Mouse (Mus musculus) ES-Bruce4 (cell line): Measurements from ENCODE around the gene Vmn1r53. TPM values are rescaled to one million over a fixed set of nuclear protein-coding genes. Genes with fewer than 3 reads are reported as not detected.
"Not testable (repeated sequence)": the region's sequence is repeated elsewhere in the genome, so short reads cannot be mapped to it uniquely, and the experiment has no call there.

Experiments used
- H3K27ac ChIP-seq: 2 replicates; pipeline ENCODE4 v1.5.1; 2012; ENCODE audit warnings: low read length, inconsistent platforms; ENCODE audit not compliant: insufficient read depth
- H3K27me3 ChIP-seq: 2 replicates; pipeline ENCODE4 v1.6.1; 2012; ENCODE audit warnings: mild to moderate bottlenecking, low read length, inconsistent platforms; ENCODE audit not compliant: control insufficient read depth, poor library complexity, insufficient read depth, severe bottlenecking
- H3K36me3 ChIP-seq: 2 replicates; pipeline ENCODE4 v1.6.1; 2012; ENCODE audit warnings: inconsistent platforms, mild to moderate bottlenecking, low read length, moderate library complexity; ENCODE audit not compliant: control insufficient read depth, poor library complexity, insufficient read depth, severe bottlenecking
- H3K4me1 ChIP-seq: one replicate; pipeline ENCODE4 v1.8.1; 2011; ENCODE audit warnings: low read length; ENCODE audit not compliant: control insufficient read depth, insufficient read depth
- H3K4me3 ChIP-seq: 2 replicates; pipeline ENCODE4 v1.5.1; 2011; ENCODE audit warnings: low read depth, mild to moderate bottlenecking, low read length
- H3K9ac ChIP-seq: 2 replicates; pipeline ENCODE4 v1.6.1; 2012; ENCODE audit warnings: low read depth, mild to moderate bottlenecking, inconsistent platforms; ENCODE audit not compliant: poor library complexity, severe bottlenecking
- H3K9me3 ChIP-seq: replicated peaks from 2 replicates; pipeline ENCODE4 v1.6.1; 2012; ENCODE audit warnings: mild to moderate bottlenecking, low read length, inconsistent platforms; ENCODE audit not compliant: control insufficient read depth, poor library complexity, insufficient read depth, severe bottlenecking
- CTCF ChIP-seq: IDR thresholded peaks from one replicate; pipeline ENCODE4 v1.8.1; 2011; ENCODE audit warnings: low read depth, low read length
- EP300 ChIP-seq: IDR thresholded peaks from 2 replicates; pipeline ENCODE4 v1.6.1; 2011; ENCODE audit warnings: low read depth, low read length; ENCODE audit not compliant: insufficient read depth
- POLR2A ChIP-seq: IDR thresholded peaks from one replicate; pipeline ENCODE4 v1.8.1; 2011; ENCODE audit warnings: low read length; ENCODE audit not compliant: insufficient read depth
- polyA plus RNA-seq: library from polyadenylated mRNA; stranded (reverse); fragments of >200 nt; gene quantifications from 2 replicates; pipeline ENCODE4 v1.2.4, GENCODE M21; 2011; ENCODE audit warnings: low read depth; ENCODE audit not compliant: missing spikeins, insufficient read depth, insufficient read length

The Vmn1r53 gene
- 0.72 and 0.79 TPM in 2 replicates for polyA plus RNA-seq

DNA sequence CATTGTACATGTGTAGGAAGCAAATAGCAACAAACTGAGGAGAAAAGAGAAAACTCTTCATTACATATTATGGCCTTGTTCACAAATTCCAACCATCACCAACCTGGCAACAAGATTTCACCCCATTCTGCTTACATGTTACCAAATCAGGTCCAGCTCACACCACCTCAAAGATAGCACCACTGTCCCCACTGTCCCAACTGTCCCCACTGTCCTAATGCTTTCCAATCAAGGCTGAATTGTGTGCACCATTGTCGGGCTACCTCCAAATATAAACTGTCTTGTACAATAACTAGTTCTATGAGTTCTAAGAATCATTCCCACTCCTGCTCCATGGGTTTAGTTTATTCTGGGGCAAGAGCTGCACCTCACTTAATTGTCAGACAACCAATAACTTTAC, at the start of gene Vmn1r53:
Gene Vmn1r53 (minus strand): TSS at position 101 of the 400 bp plus-strand sequence.
- H3K9me3 ChIP-seq, result peaks cover 10% of the 10 kb centered on the region
- H3K27me3 ChIP-seq, result no peaks in the 10 kb centered on the region
- no peaks in the 10 kb centered on the region for H3K36me3 ChIP-seq
- no peak for TF ChIP-seq POLR2A
- no peak within 1 kb of the TSS for H3K27ac ChIP-seq
- H3K4me3 ChIP-seq, result no peak within 1 kb of the TSS
- no peaks in the 10 kb centered on the region for H3K4me1 ChIP-seq
- no peak within 1 kb of the TSS for H3K9ac ChIP-seq

DNA sequence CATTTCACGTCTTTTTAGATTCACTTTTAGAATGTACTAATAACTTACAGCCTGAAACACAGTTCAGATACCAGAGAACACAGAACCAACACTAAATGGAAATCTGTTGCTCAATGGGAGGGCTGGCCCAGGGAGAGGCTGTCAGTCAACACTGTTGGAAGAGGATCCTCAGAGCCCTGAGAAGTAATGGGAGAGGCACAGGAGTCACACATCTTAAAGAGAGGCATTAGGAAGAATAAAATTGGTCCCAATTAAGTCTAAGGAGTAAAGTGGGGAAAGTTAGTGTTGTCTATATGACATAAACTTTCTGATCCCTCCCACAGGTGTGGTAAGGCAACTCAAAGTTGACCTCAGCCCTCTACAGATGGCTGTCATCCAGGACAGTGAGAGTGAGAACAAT, 21.8 kb upstream of the Vmn1r53 start, which contains the start of gene Vmn1r54:
Gene Vmn1r54 (plus strand): TSS at position 301 of the 400 bp plus-strand sequence.
- Histone ChIP-seq H3K9ac (no peak within 1 kb of the TSS), H3K9me3 (no peaks in the 10 kb centered on the region; the same call in 1 of the 2 replicates), H3K27me3 (no peaks in the 10 kb centered on the region; the same call in 1 of the 2 replicates), H3K36me3 (no peaks in the 10 kb centered on the region), H3K27ac (no peak within 1 kb of the TSS), H3K4me3 (no peak within 1 kb of the TSS), H3K4me1 (no peaks in the 10 kb centered on the region)
- no peak for TF ChIP-seq POLR2A
- TF ChIP-seq EP300, result no peak
- TF ChIP-seq CTCF, result no peak

DNA sequence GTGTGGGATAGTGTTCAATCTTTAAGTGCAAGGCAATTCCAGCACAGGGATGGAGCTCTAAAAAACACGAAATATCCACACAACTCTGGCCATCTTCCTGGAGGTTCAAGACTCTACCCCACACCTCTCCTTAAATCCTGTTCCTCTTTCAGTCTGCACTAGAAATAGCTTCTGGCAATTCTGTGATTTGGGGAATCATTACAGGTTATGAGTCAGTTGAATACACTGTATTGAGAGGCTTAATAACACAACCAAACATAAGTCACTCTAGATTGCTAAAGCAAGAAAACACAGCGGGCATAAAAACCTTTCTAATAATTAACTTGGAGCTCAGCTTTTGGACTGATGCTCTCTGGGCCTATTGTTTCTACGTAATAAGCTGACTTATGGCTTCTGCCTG, 19.8 kb upstream of the Vmn1r53 start:
- no peak overlapping the region for H3K9ac ChIP-seq
- H3K4me3 ChIP-seq, result no peak overlapping the region
- H3K9me3 ChIP-seq, result no peaks in the 10 kb centered on the region; the same call in 1 of the 2 replicates
- TF ChIP-seq EP300 (no peak), CTCF (no peak), POLR2A (no peak)
- H3K27me3 ChIP-seq, result no peaks in the 10 kb centered on the region; the same call in 1 of the 2 replicates
- H3K36me3 ChIP-seq, result no peaks in the 10 kb centered on the region
- H3K27ac ChIP-seq, result no peak overlapping the region
- H3K4me1 ChIP-seq, result no peaks in the 10 kb centered on the region

DNA sequence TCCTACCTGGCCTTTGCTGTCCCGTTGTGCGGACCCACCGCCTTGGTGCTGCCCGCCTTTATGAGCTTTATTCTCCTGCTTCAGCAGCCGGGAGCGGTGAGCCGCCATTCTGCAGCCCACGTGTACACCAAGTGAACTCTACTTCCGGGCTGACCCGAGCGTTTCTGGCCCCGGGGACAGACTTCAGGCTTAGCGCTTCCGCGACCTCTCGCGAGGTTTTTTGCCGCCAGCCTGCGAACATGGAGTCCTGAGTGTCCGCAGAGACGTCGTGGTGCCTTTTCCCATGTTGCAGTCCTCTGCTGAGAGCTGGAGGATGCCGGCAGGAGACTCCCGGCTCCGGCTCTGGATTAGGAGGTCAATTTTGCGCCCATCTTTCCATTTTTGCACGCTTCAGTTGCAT, 8.4 kb upstream of the Vmn1r53 start:
- H3K27me3 ChIP-seq, result no peaks in the 10 kb centered on the region
- H3K9me3 ChIP-seq, result peaks cover 15% of the 10 kb centered on the region
- TF ChIP-seq EP300, result no peak
- no peak for TF ChIP-seq CTCF
- H3K4me3 ChIP-seq, result peak overlapping the region; percentile 65
- H3K9ac ChIP-seq, result peak overlapping the region; percentile 14
- no peaks in the 10 kb centered on the region for H3K4me1 ChIP-seq
- no peaks in the 10 kb centered on the region for H3K36me3 ChIP-seq
- H3K27ac ChIP-seq, result no peak overlapping the region

DNA sequence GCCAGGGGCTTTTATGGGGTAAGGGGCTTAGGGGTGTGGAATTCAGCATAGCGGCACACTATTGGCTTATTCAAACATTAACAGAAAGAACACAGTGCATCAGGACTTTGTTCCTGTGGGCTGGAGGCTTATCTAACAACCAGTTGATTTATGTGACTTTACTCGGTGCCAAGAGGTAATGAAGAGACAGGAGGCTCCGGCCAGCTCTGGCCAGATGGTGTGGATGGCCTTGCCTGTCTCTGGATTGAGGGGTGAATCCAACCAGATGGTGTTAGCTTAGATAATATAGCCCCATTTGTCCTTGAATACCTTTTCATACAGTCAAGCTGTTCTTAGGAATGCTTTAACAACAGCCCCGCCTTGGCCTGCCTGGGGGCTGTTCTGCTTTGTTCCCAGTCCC, 7.9 kb upstream of the Vmn1r53 start:
- Histone ChIP-seq H3K9me3 (peaks cover 15% of the 10 kb centered on the region), H3K9ac (peak overlapping the region; percentile 14)
- not testable (repeated sequence) for H3K27me3 ChIP-seq, H3K36me3 ChIP-seq, H3K4me3 ChIP-seq, H3K27ac ChIP-seq, H3K4me1 ChIP-seq

DNA sequence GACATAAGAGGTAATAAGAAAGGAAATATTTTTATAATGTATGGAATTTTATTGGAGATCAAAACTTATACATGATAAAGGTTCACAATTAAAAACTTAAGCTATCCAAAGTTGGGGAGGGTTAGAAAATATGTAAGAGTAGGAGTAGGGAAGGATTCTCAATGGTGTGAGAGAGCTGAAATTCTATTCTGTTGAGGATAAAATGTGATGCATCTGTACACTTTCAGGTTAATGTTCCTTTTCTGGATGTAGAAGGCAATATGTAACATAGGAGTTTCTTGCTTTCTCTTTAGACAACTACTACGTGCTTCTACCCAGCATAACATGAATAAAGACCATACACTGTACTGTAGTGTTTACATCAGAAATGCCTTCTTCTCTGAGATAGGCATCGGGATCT, 21.7 kb downstream of the Vmn1r53 start, which contains the start of gene V1ra8:
Gene V1ra8 (plus strand): TSS at position 301 of the 400 bp plus-strand sequence.
- H3K27ac ChIP-seq, H3K4me1 ChIP-seq, H3K9ac ChIP-seq, H3K27me3 ChIP-seq, H3K9me3 ChIP-seq, H3K4me3 ChIP-seq, H3K36me3 ChIP-seq: not testable (repeated sequence)
